Mouse (Mus musculus) frontal cortex, postnatal 25 days (tissue): ENCODE measurements around the gene Lrg1.
"Not testable (repeated sequence)": the region's sequence is repeated elsewhere in the genome, so short reads cannot be mapped to it uniquely, and the experiment has no call there.

ENCODE experiments used
- DNase-seq, 2 experiments: peaks; one replicate each; pipeline ENCODE4 v3.0.0; 2022; ENCODE audit warnings: low spot score in 2 of 2

Gene Lrg1

GRCm38 (mm10) chr17:56109219-56110051 lies 12.4 kb downstream of the Lrg1 start, which contains the start of gene Plin4:
Gene Plin4 (minus strand): TSS chr17:56109803.
- DNase-seq: no peak

- DNase-seq: no peak
These were observed 13.3 kb downstream of the Lrg1 start for GRCm38 (mm10) chr17:56108334-56109044.

- DNase-seq: no peak
These were observed 14.1 kb downstream of the Lrg1 start for GRCm38 (mm10) chr17:56107736-56108135.

GRCm38 (mm10) chr17:56106981-56107380 lies 14.8 kb downstream of the Lrg1 start:
- no peak for DNase-seq

DNA sequence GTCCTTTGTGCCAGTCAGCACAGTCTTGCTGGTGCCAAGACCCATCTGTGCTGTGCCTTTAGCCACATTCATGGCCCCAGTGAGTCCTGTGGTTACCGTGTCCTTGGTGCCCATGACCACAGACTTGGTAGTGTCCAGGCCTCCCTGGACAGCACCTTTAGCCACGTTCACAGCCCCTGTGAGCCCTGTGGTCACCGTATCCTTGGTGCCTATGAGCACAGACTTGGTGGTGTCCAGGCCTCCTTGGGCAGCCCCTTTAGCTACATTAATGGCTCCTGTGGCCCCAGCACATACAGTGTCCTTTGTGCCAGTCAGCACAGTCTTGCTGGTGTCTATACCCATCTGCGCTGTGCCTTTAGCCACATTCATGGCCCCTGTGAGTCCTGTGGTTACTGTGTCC lies 15.4 kb downstream of the Lrg1 start:
- DNase-seq: not testable (repeated sequence)

DNA sequence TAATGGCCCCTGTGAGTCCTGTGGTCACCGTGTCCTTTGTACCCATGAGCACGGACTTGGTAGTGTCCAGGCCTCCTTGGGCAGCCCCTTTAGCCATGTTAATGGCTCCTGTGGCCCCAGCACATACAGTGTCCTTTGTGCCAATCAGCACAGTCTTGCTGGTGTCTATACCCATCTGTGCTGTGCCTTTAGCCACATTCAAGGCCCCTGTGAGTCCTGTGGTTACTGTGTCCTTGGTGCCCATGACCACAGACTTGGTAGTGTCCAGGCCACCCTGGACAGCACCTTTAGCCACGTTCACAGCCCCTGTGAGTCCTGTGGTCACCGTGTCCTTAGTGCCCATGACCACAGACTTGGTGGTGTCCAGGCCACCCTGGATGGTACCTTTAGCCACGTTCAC lies 17.0 kb downstream of the Lrg1 start:
- DNase-seq: not testable (repeated sequence)

DNA sequence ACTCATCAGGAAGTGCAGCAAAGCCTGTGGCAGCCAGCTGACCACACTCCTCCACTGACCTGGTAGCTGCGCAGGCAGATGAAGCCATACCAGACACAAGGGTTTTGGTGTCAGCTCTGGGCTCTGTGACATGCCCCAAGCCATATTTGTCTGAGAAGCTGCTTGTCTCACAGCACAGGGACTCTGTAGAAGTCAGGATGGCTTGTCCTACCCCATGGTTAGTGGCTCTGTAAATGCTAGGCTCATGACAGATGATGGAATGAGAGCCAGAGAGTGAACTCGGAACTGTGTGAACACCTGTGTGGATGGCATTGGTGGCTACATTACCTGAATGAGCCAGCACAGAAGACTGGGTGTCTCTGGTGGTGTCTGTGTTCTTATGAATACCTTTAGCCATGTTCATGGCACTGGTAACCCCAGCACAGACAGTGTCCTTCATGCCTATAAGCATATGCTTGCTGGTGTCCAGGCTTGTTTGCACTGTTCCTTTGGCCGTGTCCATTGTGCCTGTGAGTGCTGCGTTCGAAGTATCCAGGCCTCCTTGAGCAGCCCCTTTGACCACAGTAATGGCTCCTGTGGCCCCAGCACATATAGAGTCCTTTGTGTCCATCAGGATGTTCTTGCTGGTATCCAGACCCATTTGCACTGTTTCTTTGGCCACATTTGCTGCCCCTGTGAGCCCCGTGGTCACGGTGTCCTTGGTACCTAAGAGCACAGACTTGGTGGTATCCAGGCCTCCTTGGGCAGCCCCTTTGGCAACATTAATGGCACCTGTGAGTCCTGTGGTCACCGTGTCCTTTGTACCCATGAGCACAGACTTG lies 18.1 kb downstream of the Lrg1 start:
- DNase-seq: no peak

GRCm38 (mm10) chr17:56102927-56103326 lies 18.9 kb downstream of the Lrg1 start:
- DNase-seq: no peak

DNA sequence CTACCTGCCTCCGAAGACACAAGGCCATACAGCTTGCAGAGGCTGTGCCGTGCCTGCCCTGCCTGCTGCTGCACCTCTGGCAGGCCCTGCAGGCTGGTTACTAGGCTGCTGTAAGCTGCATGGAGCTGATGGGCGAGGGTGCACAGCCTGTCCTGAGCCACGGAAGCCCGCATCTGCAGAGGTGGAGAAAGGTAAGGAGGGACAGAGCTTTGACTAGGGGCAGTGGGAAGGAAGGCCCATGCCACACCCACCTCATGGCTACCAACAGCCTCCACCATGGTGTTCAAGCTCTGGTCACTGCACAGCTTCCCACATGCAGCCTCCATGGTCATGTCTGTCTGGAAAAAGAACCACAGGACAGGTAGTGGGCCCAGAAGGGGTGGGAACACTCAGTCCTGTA lies 19.6 kb downstream of the Lrg1 start:
- DNase-seq: no peak

DNA sequence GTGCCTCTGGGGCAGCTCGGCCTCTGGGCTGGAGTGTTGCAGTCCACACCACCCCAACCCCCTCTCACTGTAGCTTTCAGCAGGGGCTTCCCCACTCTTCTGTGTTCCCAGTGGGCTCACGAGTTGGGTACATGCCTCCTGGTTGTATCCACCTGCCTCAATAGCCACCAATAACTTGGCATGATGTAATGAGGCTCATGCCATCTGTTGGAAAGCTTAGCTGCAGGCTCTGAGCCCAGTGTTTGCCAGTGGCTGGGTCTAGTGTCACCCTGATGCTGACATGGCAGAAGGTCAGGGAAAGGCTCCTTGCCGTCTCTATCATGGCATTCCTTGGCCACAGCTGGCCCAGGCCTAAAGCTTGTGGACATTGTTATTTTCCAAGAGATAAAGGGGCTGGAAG lies 21.0 kb downstream of the Lrg1 start:
- no peak for DNase-seq

DNA sequence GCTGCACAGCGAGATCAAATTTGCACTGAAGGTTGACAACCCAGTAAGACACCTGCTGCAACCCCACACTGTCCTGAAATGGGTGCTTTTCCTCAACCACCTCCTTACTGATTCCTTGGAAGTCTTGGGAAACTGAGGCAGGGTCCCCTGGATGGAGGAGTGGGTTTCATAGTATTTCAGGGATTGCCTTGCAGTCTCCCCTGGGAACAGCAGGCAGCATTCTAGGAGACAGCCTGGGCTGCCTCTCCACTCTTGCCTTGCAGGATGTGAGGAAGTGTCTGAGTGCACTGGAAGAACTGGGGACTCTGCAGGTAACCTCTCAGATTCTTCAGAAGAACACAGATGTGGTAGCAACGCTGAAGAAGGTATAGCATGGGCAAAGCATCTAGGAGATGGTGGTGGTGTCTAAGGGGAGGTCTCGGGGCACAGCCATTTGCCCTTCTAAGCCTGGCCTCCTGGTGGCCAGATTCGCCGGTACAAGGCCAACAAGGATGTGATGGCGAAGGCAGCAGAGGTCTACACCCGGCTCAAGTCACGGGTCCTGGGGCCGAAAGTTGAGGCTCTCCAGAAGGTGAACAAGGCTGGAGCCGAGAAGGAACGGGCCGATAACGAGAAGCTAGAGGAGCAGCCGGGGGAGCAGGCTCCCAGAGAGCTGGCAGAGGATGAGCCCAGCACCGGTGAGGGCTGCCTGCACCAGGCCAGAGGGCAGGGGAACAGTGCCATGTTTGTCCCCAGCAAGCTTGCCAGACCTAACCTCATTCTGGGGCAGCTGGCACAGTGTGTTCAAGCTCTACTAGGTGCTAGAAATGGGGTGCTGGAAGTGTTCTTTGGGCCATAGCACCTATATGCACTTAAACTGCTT lies 22.9 kb downstream of the Lrg1 start:
- no peak for DNase-seq

DNA sequence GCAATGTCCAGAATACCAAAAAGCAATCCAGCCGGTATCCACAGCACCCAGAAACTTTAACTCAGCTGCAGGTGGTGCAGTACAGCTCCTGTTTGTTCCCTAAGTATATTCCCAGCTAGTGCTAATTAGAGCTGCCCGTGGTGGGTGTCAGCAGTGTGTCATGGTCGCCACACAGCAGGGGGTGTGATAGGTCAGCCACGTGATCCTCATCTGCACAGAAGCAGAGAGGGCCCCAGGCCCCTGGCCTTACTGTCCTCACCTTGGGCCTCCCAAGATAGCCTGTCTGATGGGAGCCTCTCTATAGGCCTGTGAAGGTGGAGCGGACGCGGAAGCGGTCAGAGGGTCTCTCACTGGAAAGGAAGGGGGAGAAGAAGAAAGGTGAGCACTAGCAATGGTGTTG lies 23.6 kb downstream of the Lrg1 start:
- DNase-seq: no peak

- no peak for DNase-seq
These were observed 24.9 kb downstream of the Lrg1 start for GRCm38 (mm10) chr17:56096883-56097282.

DNA sequence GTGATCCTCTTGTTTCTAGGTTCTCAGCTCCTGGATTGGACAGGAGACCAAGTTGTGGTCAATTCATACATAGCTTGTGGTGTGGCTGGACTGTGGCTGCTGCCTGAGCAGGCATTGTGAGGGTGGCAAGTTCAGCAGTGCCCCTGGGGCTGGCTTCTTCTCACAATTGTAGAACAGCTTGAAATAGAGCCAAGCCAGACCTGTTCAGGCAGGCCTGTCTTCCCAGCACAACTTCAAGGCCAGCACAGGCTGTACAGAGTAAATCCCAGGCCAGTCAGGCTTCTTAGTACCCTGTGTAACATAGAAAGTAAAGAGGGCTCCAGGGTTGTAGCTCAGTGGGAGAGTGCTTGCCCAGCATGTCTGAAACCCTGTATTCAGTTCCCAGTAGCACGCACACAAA lies 29.0 kb downstream of the Lrg1 start:
- DNase-seq: no peak

DNA sequence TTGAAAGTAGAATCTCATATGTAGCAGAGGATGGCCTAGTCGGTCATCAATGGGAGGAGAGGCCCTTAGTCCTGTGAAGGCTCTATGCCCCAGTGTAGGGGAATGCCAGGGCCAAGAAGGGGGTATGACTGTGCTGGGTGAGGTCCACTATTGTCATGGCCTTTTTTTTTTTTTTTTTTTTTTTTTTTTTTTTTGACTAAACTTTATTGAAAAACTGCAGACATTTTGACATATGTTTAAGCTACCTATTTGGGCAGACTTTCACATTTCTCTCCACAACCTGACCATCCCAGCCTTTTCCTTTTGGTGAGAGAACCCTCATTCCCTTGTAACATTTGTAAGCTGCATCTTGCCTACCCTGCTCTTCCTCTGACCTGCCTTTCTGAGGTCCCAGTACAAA lies 29.5 kb downstream of the Lrg1 start:
- no peak for DNase-seq

- DNase-seq: no peak
These were observed 40.8 kb downstream of the Lrg1 start for GRCm38 (mm10) chr17:56080781-56081585.

DNA sequence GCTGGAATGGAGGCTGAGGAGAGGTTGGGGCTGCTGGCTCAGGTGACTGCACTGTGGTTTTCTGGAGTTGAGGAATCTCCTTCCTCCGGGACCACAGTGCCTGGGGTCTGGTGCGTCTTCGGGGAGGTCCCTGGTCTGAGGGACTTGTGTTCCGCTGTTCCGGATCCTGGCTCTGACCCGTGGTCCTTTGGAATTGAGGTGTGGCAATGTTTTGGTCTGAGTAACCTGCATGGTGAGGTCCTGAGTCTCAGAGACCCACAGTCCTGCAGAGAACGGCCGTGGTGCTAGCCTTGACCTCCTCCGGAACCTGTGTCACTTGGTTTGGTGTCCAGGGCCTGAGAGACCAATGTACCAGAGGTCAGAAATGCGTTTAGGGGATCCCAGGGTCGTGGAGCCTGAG lies 41.9 kb downstream of the Lrg1 start:
- DNase-seq: no peak

DNA sequence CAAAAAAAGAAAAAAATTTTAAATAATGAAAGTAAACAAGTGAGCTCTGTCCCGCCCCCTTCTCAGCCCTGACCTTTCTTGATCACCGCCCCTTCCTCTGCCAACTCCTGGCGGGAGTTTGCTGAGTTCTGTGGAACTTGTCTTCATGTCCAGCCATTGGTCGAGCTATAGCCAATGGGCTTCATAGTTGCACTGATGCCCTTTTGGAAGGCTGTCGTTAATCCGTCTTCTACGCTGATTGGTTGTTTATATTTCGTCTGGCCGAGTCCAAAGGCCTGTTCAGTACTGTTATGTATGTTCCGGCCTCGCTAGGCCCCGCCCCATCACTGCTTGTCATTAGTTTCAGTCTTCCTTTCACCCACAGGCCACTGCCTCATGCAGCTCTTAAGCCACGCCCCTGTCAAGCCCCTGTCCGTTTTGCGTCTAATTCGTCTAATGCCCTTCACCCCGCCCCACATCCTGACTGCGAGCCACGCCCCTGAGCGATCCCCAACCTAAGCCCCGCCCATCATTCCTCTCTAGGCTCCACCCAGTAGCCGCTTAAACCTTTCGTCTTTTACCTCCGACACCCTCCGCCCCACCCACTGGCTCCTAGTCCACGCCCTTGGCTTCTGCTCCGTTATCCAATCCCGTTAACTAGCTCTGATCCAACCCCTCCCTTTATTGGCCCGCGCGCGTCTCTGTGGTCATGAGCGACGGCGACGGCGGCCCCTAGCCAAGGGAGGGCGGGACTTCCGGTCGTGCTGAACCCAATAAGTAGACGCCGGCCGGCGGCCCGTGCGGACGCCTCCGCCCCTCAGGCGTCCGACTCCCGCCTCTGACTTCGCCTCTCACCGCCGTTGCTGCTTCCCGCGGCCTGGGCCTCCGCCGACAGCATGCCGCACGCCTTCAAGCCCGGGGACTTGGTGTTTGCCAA lies 42.7 kb downstream of the Lrg1 start, which contains the start of gene Hdgfl2:
Gene Hdgfl2 (plus strand): TSS at position 755 of the 916 bp plus-strand sequence.
- DNase-seq: peak; percentile 97 to 98

DNA sequence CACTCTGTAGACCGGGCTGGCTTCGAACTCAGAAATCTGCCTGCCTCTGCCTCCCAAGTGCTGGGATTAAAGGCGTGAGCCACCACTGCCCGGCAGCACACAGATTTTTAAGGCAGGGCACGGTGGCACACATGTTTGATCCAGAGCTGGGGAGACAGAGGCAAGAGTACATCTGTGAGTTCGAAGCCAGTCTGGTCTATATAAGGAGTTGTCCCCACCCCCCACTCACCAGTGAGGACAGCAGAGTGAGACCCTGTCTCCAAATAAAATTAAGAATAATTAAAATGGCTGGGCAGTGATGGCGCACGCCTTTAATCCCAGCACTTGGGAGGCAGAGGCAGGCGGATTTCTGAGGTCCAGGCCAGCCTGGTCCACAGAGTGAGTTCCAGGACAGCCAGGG lies 43.4 kb downstream of the Lrg1 start:
- not testable (repeated sequence) for DNase-seq
